Mouse (Mus musculus): ENCODE results near the gene Cog2.

Cog2 gene

DNA sequence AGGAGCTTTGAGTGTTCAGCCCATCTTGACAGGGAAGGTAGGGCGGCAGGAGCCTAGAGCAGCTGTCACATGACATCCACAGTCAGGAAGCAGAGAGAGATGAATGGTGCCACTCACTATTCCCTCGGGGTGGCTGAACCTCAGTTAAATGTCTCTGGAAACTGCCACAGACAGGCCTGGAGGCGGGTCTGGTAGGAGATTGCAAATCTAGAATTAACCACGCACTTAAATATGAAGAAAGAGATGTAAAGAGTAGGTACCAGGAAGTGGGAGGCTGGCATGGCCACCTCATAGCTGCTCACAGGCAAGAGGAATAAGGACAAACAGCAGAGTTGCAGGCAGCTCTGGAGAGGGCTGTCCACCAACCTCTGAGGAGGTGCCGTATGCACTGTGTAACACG, 3.4 kb upstream of the Cog2 start:
- no peak for DNase-seq (ENCODE audit: low spot score)

- DNase-seq (ENCODE audit: low spot score): no peak
Observed at GRCm38 (mm10) chr8:124521946-124522345, 1.4 kb downstream of the Cog2 start.

DNA sequence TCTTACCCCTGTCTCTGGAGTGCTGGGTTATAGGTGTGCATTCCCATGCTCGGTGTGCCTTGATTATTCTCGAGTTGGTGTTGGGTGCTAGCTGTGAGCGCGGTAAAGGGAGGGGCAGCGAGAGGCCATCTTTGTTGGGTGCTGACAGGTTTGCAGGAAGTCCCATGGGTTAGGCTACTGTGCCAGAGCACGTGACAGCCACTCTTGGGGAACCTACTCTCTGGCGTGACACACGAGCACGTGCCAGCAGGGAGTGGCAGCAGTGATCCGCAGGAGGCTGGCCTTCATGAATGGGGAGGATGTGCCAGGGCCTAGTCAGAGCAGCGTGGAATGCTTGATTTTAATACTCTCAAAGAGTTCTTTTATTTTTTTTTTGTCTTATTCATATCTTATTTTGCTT, 5.7 kb downstream of the Cog2 start:
- no peak for DNase-seq (ENCODE audit: low spot score)

DNA sequence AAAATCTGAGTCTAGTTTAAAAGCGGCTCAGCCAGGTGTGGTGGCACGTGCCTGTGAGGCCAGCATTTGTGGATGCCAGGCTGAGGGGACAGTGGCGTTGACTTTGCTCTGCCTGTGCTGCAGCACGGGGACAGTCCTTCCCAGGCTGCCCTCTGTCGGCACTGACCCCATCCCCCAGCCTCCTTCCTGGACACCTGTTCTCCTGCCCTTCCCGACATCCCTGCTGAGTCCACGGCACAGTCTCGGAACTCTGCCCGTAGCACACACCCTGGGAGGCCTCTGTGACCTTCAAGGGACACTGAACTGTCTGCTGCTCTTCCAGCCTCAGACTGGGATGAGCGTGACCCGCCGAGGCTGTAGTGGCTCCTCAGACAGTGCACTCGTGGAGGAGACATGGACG, 9.5 kb downstream of the Cog2 start:
- no peak for DNase-seq (ENCODE audit: low spot score)

- no peak for DNase-seq (ENCODE audit: low spot score)
Observed at GRCm38 (mm10) chr8:124530556-124530955, 10.0 kb downstream of the Cog2 start.

GRCm38 (mm10) chr8:124530996-124531395, 10.4 kb downstream of the Cog2 start:
- no peak for DNase-seq (ENCODE audit: low spot score)

DNA sequence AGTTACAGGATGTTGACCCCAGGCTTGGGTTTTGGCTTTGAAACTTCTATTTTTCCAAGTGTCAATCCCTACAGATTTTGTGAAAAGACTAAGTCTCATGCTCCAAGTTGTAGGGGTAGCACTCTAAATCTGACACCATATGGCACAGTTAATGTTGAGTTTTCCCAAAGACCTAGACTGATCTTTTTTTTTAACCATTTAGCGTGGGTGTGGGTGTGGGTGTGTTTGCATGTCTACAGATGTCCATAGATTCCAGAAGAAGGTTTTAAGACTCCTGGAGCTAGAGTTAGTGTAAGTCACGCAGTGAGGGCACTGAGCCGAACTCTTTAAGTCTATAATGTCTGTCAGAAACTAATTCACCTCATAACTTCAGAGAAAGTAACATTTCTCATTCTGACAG, 12.1 kb downstream of the Cog2 start:
- no peak for DNase-seq (ENCODE audit: low spot score)

DNA sequence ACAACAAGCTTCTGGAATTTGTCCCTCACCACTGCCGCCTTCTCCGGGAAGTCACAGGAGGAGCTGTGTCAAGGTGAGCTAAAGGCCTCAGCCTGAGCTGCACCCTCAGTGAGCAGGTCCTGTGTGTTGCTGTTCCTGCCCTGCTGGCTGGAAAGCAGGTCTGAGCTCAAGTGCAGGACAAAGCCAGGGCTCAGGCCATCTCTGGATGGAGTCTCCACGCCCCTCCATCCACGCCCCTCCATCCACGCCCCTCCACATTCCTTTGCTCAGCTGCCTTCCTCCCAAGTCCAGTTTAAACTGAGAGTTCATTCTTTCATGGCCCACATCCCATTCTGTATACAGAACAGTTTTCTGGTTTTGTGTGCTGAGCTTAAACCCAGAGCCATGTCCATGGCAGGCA, 14.9 kb downstream of the Cog2 start:
- DNase-seq (ENCODE audit: low spot score): no peak

DNA sequence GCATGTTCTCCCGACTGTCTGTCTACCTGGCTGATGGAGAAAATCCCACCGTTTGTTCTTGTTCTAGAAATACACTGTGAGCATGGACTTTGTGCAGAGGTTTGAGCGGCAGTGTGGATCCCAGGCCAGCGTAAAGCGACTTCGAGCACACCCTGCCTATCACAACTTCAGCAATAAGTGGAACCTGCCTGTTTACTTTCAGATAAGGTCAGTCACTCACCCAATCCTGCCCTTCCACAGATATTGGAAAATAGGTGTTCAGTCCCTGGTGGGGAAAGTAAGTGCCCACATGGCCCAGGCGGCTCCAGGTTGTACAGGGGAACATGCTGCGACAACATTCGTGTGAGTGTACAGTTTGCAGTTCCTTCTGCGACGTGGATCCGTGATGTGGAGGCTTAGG, 20.3 kb downstream of the Cog2 start:
- DNase-seq (ENCODE audit: low spot score): no peak

GRCm38 (mm10) chr8:124542001-124542400, 21.4 kb downstream of the Cog2 start:
- DNase-seq (ENCODE audit: low spot score): no peak

DNA sequence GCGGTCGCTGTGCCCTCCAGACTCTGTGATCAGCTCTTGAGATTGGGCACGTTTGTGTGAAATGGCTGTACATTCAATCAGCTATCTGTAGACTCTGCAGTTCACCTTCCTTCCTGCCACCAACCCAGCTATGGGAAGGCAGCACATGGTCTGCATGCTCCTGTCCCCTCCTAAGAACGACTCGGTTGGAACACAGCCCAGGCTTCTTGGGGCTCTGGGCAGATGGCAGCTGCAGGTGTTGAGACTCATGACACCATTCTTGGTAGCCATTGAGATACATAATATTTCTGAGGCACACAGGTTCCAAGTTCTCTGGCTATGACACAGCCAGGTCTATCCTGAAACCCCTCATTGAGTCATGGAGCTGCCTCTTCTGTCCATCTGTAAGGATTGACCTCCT, 22.7 kb downstream of the Cog2 start:
- DNase-seq (ENCODE audit: low spot score): no peak

- no peak for DNase-seq (ENCODE audit: low spot score)
Observed at GRCm38 (mm10) chr8:124546371-124546770, 25.8 kb downstream of the Cog2 start.

DNA sequence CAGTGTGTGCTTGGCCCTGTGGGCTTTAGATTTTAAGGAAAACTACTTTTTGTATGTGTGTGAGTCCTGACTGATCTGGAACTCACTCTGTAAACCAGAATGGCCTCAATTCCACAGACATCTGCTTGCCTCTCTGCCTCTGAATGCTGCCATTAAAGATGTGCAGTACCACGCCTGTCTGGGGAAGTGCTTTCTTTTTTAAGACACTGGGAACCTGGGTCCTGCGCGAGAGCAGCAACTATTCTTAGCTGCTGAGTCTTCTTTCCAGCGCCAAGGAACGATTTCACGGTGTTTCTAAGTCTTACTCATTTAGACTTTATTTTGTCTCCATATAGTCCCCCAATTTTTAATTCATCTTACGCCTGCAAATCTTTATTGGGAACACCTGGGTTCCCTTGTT, 26.2 kb downstream of the Cog2 start:
- no peak for DNase-seq (ENCODE audit: low spot score)

GRCm38 (mm10) chr8:124547269-124547668, 26.7 kb downstream of the Cog2 start:
- DNase-seq (ENCODE audit: low spot score): no peak

DNA sequence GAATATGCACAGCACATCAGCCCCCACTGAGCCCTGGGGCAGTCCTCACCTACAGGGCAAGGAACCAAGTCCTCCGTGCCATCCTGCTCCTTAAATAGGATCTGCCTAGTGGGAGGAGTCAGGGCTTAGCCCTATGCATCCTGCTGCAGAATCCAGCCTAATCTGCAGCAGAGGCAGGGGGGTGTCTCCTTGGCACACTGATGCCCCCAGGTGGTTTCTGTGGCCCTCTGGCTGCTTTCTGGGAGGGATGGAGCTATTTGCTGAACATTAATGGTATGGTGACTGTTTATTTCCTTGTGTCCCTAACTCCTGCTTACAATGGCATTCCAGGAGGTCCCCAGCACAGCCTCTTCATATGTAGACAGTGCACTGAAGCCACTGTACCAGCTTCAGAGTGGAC, 27.6 kb downstream of the Cog2 start:
- no peak for DNase-seq (ENCODE audit: low spot score)

DNA sequence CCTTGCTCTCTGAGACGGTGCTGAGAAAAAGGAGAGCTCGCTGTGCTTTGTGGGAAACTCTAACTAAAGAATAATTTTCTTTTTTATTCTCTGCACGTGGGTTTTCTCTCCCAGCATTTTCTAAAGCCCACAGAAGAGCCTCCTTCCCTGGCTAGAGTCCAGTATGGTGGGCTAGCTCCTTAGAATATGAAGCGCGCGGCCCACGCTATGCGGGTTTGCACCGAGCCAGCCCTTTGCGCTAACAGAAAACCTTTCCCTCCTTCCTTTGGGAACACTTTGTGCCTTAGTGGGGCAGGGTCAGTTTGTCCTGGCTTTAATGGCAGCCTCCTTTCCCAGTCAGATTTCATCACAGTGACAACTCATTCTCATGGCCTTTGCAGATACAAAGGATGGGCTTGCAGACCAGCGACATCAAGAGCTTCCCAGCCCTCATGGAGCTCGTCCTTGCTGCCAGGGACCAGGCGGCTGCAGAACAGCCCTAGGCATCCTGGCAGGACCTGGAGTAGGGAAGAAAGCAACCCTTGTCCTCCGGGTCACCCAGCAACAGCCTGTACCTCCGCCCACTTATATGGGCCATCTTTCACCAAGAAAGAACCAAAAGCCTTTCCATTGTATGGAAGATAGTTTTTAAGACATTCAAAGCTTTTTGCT, 30.6 kb downstream of the Cog2 start:
- no peak for DNase-seq (ENCODE audit: low spot score)

GRCm38 (mm10) chr8:124555113-124555750, 34.7 kb downstream of the Cog2 start:
- peak; percentile 74 for DNase-seq (ENCODE audit: low spot score)

DNA sequence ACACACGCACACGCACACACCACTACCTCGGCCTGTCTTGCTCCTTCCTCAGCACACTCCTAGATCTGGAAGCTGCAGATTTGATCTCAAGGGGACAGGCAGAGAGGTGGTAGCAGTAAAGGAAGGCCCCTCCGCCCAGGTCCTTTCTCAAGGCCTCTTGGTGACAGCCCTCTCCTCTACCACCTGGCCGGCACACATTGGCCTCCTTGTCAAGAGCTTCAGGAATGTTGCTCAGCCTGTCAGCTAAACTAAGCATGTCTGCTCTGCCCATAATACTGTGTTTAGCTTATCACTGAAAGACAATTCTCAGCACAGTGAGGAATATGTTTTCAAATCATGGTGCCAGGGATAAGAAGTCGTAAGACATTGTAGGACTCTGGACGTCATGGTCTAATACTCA, 35.6 kb downstream of the Cog2 start:
- peak; percentile 46 for DNase-seq (ENCODE audit: low spot score)

DNA sequence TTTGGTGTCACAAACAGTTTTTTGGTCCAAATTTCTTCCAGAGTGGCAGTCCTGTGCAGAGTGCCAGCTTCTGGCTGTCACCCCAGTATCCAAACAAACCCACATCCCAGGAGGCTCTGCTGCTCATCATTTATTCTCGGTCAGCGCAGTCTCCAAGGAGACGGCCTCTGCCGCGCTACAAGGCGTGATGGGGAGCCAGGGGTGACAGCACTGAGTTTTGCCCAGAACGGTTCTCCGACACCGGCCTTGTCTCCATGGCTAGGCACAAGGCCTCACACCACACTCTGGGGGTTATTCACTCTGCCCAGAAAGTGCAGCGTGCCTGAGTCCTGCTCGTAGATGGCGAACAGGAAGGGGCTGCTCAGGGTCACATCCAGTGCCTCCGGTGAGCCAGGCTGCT, 36.1 kb downstream of the Cog2 start:
- no peak for DNase-seq (ENCODE audit: low spot score)

DNA sequence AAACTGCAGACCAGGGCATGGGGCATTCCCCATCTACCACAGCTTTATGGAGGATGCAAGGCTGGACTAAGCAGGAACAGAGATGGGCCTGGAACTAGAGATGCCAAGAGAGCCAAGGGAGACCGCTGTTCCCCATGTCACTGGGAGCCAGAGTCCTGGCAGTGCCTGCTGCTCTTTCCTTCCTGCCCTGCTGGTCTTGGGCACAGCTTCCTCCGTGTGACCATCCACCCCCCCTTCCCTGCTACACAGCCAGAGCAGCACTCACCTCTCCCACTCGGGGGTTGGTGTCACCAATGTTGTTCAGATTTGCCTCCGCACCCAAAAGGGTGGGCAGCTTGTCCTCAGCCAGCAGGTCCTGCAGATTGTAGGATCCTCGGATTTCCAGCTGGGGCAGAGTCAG, 36.9 kb downstream of the Cog2 start:
- DNase-seq (ENCODE audit: low spot score): peak; percentile 18

GRCm38 (mm10) chr8:124567126-124567525, 46.6 kb downstream of the Cog2 start:
- DNase-seq (ENCODE audit: low spot score): peak; percentile 32

GRCm38 (mm10) chr8:124567584-124567983, 47.0 kb downstream of the Cog2 start:
- DNase-seq (ENCODE audit: low spot score): peak; percentile 77

GRCm38 (mm10) chr8:124569100-124569499, 48.5 kb downstream of the Cog2 start:
- DNase-seq (ENCODE audit: low spot score): peak; percentile 69

GRCm38 (mm10) chr8:124569593-124569992, 49.0 kb downstream of the Cog2 start, which contains the start of gene Agt:
Gene Agt (minus strand): TSS chr8:124569706.
- peak; percentile 99 for DNase-seq (ENCODE audit: low spot score)
